Mouse (Mus musculus) embryonic facial prominence, embryonic 11.5 days (tissue): ENCODE data around the gene Nr1h4. TPM values are rescaled to one million over a fixed set of nuclear protein-coding genes. Genes with fewer than 3 reads are reported as not detected.

Experiments
- ATAC-seq: fragments of 200-750 bp; cut with Nextera tagmentation; replicated peaks from 2 replicates; pipeline ENCODE4 v1.8.0; 2017; ENCODE audit warnings: low read depth; ENCODE audit not compliant: insufficient number of reproducible peaks, low FRiP score, low TSS enrichment
- DNase-seq: peaks from one replicate; pipeline ENCODE4 v3.0.0-alpha.2; 2015; ENCODE audit warnings: low spot score
- H3K27ac ChIP-seq: fragments of 300-500 bp; sonication (generic); replicated peaks from 2 replicates; pipeline ENCODE4 v1.5.1; 2014; ENCODE audit warnings: mild to moderate bottlenecking, low read depth, low read length, control low read depth
- H3K27me3 ChIP-seq: fragments of 300-500 bp; sonication (generic); 2 replicates; pipeline ENCODE4 v1.6.1; 2014; ENCODE audit warnings: mild to moderate bottlenecking, low read length, moderate library complexity, mixed read lengths; ENCODE audit not compliant: control insufficient read depth, insufficient read depth
- H3K36me3 ChIP-seq: fragments of 300-500 bp; sonication (generic); replicated peaks from 2 replicates; pipeline ENCODE4 v1.6.1; 2014; ENCODE audit warnings: low read depth, mild to moderate bottlenecking, low read length, moderate library complexity, mixed read lengths; ENCODE audit not compliant: control insufficient read depth, insufficient read depth
- H3K4me1 ChIP-seq: fragments of 300-500 bp; sonication (generic); 2 replicates; pipeline ENCODE4 v1.6.1; 2014; ENCODE audit warnings: low read length, mixed read lengths; ENCODE audit not compliant: control insufficient read depth, insufficient read depth
- H3K4me2 ChIP-seq: fragments of 300-500 bp; sonication (generic); 2 replicates; pipeline ENCODE4 v1.6.1; 2014; ENCODE audit warnings: low read depth, mild to moderate bottlenecking, control low read depth, low read length, moderate library complexity
- H3K4me3 ChIP-seq: fragments of 300-500 bp; sonication (generic); 2 replicates; pipeline ENCODE4 v1.5.1; 2014; ENCODE audit warnings: low read depth, low read length, control low read depth
- H3K9ac ChIP-seq: fragments of 300-500 bp; sonication (generic); replicated peaks from 2 replicates; pipeline ENCODE4 v1.6.1; 2014; ENCODE audit warnings: mild to moderate bottlenecking, control low read depth, low read length
- H3K9me3 ChIP-seq: fragments of 300-500 bp; sonication (generic); replicated peaks from 2 replicates; pipeline ENCODE4 v1.6.1; 2016; ENCODE audit warnings: mild to moderate bottlenecking, low read length, inconsistent platforms, mixed read lengths; ENCODE audit not compliant: control insufficient read depth
- WGBS: fragments of 180-500 bp; shearing (Covaris S2); extraction: QIAGEN DNeasy Blood & Tissue Kit; methylation state at CpG from one replicate; pipeline ENCODE4 v1.1.7; 2014; 5-methylcytosine and 5-hydroxymethylcytosine counted together
- polyA plus RNA-seq: library from polyadenylated mRNA; unstranded; fragments of >200 nt; fragmentation: Nextera tagmentation; extraction: Ambion mirVana; gene quantifications from 2 replicates; pipeline ENCODE4 v1.2.1, GENCODE M21; 2014

The Nr1h4 gene
- polyA plus RNA-seq, 1 experiment from 2014 or later, result not detected

DNA sequence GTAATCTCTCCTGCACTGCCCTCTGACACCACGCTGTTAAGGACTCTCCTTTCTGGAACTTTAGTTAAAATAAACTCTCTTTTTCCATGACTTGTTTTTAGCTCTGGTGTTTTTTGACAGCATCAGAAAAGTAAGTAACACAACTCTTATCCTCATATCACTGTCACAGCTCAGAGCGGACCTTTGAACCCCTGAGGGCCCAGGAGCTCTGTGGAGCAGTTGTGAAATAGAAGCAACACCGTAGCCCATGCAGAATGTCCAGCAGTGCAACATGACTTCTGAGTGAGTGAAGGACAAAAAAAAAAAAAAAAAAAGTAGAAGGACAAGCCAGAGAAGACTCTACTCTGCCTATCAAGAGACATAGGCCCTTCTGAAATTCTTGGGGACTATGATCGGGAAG is 14.2 kb downstream of the Nr1h4 start:
- no peak for DNase-seq
- no peak overlapping the region for H3K4me3 ChIP-seq
- H3K27me3 ChIP-seq, result no peaks in the 10 kb centered on the region
- H3K9me3 ChIP-seq, result no peaks in the 10 kb centered on the region
- WGBS, result 82% methylated on average over 4 of the region's 4 CpGs
- H3K4me1 ChIP-seq, result no peaks in the 10 kb centered on the region
- H3K27ac ChIP-seq, result no peak overlapping the region
- no peaks in the 10 kb centered on the region for H3K36me3 ChIP-seq
- H3K9ac ChIP-seq, result no peak overlapping the region
- no peak for ATAC-seq
- no peak overlapping the region for H3K4me2 ChIP-seq

DNA sequence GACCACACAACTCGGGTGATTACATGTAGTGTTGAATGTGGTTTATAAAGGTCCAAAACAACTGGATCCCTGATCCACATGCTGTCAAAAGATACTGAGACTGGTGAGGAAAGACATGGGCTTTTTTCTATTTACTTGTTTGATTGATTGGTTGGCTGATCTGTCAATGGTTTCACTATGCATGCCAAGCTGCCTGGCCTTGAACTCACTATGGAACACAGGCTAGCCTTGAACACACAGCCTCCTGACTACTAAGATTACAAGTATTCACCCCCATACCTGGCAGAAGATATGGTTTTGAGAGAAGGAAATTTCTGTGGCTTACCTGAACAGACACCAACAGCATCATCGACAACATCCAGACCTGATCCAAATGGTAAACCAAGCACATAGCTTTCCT is 15.0 kb downstream of the Nr1h4 start:
- Histone ChIP-seq H3K27me3 (no peaks in the 10 kb centered on the region), H3K36me3 (no peaks in the 10 kb centered on the region), H3K4me1 (no peaks in the 10 kb centered on the region), H3K9me3 (no peaks in the 10 kb centered on the region), H3K4me2 (no peak overlapping the region), H3K9ac (no peak overlapping the region), H3K4me3 (no peak overlapping the region), H3K27ac (no peak overlapping the region)
- ATAC-seq (no peak), DNase-seq (no peak)
- 87% methylated on average over 2 of the region's 2 CpGs for WGBS

DNA sequence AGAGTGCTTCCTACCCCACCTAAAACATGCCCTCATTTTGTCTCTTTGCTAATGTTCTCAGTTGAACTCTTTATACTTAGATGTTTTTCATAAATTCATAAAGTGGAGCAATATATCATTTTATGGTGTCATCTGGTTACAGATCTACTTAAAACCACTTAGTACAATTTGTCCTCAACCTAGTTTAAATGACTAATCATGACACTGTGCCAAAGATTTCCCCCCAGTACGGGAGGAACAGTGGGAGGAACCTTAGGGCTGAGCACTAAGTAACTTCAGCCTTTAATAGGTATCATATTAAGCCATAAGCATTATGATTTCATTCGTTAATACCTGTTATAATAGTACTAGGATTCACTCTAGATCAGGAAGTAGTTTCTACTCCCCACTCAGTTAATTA is 17.6 kb downstream of the Nr1h4 start:
- no peak for DNase-seq
- H3K9ac ChIP-seq, result no peak overlapping the region

DNA sequence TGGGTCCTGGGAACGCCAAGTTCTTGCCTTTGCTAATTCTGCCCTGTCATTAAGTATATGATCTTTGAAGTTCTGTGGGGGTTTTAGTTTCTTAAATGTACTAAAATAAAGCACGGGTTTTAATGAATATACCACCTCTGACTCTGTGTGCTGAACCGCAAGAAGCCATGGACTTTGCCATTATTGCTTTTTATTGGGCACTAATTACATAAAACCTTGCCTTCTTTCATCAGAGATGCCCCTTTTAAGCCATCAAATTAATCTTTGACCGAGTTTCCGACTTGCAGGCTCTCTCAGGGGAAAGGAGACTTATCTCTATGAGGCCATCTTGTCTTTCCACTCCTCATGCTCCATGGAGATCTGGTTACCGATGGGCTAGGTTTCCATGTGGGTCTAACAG is 20.8 kb downstream of the Nr1h4 start:
- H3K9ac ChIP-seq, result no peak overlapping the region
- WGBS, result 82% methylated on average over 6 of the region's 6 CpGs
- H3K4me3 ChIP-seq, result no peak overlapping the region
- no peak overlapping the region for H3K4me2 ChIP-seq
- H3K27ac ChIP-seq, result no peak overlapping the region
- ATAC-seq (no peak), DNase-seq (no peak)
- H3K36me3 ChIP-seq, result no peaks in the 10 kb centered on the region
- no peaks in the 10 kb centered on the region for H3K9me3 ChIP-seq
- no peaks in the 10 kb centered on the region for H3K27me3 ChIP-seq
- no peaks in the 10 kb centered on the region for H3K4me1 ChIP-seq

More for the DNA sequence above, 17.6 kb downstream of the Nr1h4 start:
- no peaks in the 10 kb centered on the region for H3K4me1 ChIP-seq
- WGBS, result 74% methylated on average over 2 of the region's 2 CpGs
- no peak overlapping the region for H3K4me2 ChIP-seq
- H3K27me3 ChIP-seq, result no peaks in the 10 kb centered on the region
- no peaks in the 10 kb centered on the region for H3K36me3 ChIP-seq
- ATAC-seq, result no peak
- no peak overlapping the region for H3K27ac ChIP-seq
- H3K4me3 ChIP-seq, result no peak overlapping the region
- H3K9me3 ChIP-seq, result no peaks in the 10 kb centered on the region

DNA sequence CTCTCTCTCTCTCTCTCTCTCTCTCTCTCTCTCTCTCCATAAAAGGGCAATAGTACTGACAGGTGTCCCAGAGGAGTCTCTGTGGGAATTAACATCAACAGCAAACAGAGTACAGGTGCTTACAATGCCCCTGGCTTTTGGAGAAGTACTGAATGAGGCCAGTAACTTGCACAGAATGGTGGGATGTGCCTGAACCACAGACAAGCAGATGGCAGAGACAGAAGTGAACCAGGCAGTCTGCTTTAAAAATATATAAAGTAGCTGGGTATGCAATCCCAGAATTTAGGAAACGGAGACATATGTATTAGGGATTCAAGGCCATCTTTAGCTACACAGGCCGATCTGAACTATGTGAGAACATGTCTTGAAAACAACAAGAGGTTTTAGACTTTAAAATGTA is 22.8 kb downstream of the Nr1h4 start:
- DNase-seq, result no peak
- H3K9me3 ChIP-seq, result no peaks in the 10 kb centered on the region
- H3K4me2 ChIP-seq, result no peak overlapping the region
- H3K4me3 ChIP-seq, result no peak overlapping the region
- H3K27me3 ChIP-seq, result no peaks in the 10 kb centered on the region
- H3K9ac ChIP-seq, result no peak overlapping the region
- H3K4me1 ChIP-seq, result no peaks in the 10 kb centered on the region
- no peaks in the 10 kb centered on the region for H3K36me3 ChIP-seq
- no peak for ATAC-seq
- WGBS, result 89% methylated on average over 2 of the region's 2 CpGs
- H3K27ac ChIP-seq, result no peak overlapping the region

DNA sequence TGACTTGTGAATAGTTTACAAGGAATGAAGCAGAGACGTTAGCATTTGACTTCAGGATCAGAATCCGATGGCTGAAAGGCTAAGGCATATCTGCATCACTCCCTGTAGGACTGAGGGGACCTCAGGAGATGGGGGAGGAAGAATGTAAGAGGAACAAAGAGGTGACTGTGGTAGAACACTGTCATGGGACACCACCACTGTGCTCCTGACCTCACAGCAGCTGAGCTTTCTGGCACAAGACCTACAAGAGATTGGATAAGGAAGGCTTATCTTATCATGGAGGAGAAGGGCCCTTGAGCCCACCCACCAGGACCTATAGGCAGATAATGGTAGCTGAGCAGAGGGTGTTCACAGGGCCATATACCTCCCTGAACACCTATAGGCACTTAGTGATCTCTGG is 24.8 kb downstream of the Nr1h4 start:
- Histone ChIP-seq H3K36me3 (no peaks in the 10 kb centered on the region), H3K9ac (no peak overlapping the region), H3K4me2 (no peak overlapping the region), H3K9me3 (no peaks in the 10 kb centered on the region), H3K4me3 (no peak overlapping the region), H3K27ac (no peak overlapping the region), H3K4me1 (no peaks in the 10 kb centered on the region), H3K27me3 (no peaks in the 10 kb centered on the region)
- DNase-seq, result no peak
- 68% methylated on average over 2 of the region's 2 CpGs for WGBS
- no peak for ATAC-seq

DNA sequence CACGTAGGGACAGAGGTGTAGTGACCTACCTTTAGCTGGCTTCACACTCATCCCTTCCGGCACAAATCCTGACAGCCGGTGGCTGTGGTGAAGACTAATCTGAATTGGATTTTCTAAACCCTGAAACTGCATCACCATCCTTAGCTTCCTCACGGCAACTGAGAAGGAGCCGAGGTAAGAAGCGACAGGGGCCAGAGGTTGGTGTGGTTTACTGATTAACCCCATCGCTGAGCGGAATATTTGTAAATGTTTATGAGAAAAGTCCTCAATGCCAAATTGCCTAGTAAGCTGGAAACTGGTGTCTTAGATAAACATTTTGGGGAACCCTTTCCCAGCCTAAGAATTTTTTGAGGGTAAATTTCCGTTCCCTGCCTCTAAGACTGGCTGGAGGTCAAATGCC is 26.9 kb downstream of the Nr1h4 start:
- Histone ChIP-seq H3K9ac (no peak overlapping the region), H3K36me3 (no peaks in the 10 kb centered on the region), H3K4me1 (no peaks in the 10 kb centered on the region), H3K27ac (no peak overlapping the region), H3K27me3 (no peaks in the 10 kb centered on the region), H3K9me3 (no peaks in the 10 kb centered on the region), H3K4me3 (no peak overlapping the region), H3K4me2 (no peak overlapping the region)
- DNase-seq (no peak), ATAC-seq (no peak)
- 88% methylated on average over 9 of the region's 9 CpGs for WGBS

DNA sequence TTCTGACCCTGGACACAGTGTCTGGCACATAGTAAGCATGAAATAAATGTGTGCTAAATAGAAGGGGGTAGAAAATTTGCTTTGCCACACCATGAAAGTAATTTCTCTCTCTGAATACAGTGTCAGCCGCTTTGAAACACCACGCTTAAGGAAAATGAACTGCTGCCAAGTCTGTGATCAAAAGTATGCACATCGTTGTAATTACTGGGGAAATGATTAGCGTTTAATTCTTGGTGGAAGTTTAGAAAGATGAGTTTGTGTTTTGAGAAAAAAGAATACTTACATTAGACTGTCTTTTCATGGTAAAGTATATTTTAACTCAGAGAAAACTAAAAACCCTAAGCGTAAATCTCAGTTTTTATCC is 27.8 kb downstream of the Nr1h4 start:
- Histone ChIP-seq H3K27ac (no peak overlapping the region), H3K4me2 (no peak overlapping the region), H3K9ac (no peak overlapping the region), H3K4me1 (no peaks in the 10 kb centered on the region), H3K36me3 (no peaks in the 10 kb centered on the region), H3K4me3 (no peak overlapping the region), H3K27me3 (no peaks in the 10 kb centered on the region), H3K9me3 (no peaks in the 10 kb centered on the region)
- ATAC-seq (no peak), DNase-seq (no peak)
- 91% methylated on average over 5 of the region's 5 CpGs for WGBS
